In genomic region chr1:161931817-161932216, GRCm38 (mm10) we compare ENCODE assay signal across 30 mouse cellular contexts. TPM values are rescaled to one million over a fixed set of nuclear protein-coding genes. Genes with fewer than 3 reads are reported as not detected.
DNase-seq lines count a peak whose midpoint lies in the region; ATAC-seq lines count a peak whose summit lies in the region.
"Had no signal": no experiment of that assay in that cellular context is flagged by ENCODE, and none has a peak within 500 bp of the region (broad histone marks: within the 10 kb centered on the region; RNA-seq: fewer than 3 reads in every experiment).

No protein-coding gene starts in this region.

- H3K27ac ChIP-seq in heart, embryonic 12.5 days (ENCODE audit: poor library complexity, severe bottlenecking): no peak overlapping the region
- H3K27ac ChIP-seq in limb, embryonic 13.5 days: no peak overlapping the region
- no peak overlapping the region for H3K27ac ChIP-seq in limb, embryonic 10.5 days
- H3K27ac ChIP-seq in hindbrain, embryonic 16.5 days (ENCODE audit: low read depth, low read length): no peak overlapping the region
- H3K27ac ChIP-seq in neural tube, embryonic 15.5 days (replicated peaks): 0 out of 2 replicates have a peak overlapping the region, but pooled peaks have one; percentile 45
- H3K27ac ChIP-seq in intestine, embryonic 15.5 days: no peak overlapping the region
- H3K27ac ChIP-seq: heart, embryonic 15.5 days; liver, embryonic 12.5 days; midbrain, embryonic 10.5 days had no signal

- peak; percentile 66 for DNase-seq in heart, adult 11 months
- DNase-seq in limb, embryonic 10.5 days (ENCODE audit: low spot score): no peak
- DNase-seq: adrenal gland, postnatal 36 days; B cell, adult 2 months; cerebellum, adult 18-20 months; gastrocnemius, postnatal 25 days; heart, postnatal 36 days; kidney, postnatal 25 days; lung, adult 18-20 months; lung, postnatal 10 days; right cerebral cortex, postnatal 14 days; thymus, adult 18-20 months; thymus, postnatal 36 days had no signal

- no peak overlapping the region for H3K9ac ChIP-seq in heart, embryonic 12.5 days
- H3K9ac ChIP-seq in limb, embryonic 13.5 days: no peak overlapping the region
- H3K9ac ChIP-seq in hindbrain, embryonic 16.5 days (ENCODE audit: low read depth, low read length): no peak overlapping the region
- no peak overlapping the region for H3K9ac ChIP-seq in neural tube, embryonic 15.5 days (replicated peaks)
- H3K9ac ChIP-seq in intestine, embryonic 15.5 days: no peak overlapping the region
- H3K9ac ChIP-seq: heart, embryonic 15.5 days; liver, embryonic 12.5 days had no signal

- no peak overlapping the region for H3K4me3 ChIP-seq in heart, embryonic 12.5 days
- H3K4me3 ChIP-seq in limb, embryonic 13.5 days: no peak overlapping the region
- no peak overlapping the region for H3K4me3 ChIP-seq in limb, embryonic 10.5 days
- H3K4me3 ChIP-seq in hindbrain, embryonic 16.5 days (ENCODE audit: low read length): no peak overlapping the region
- H3K4me3 ChIP-seq in neural tube, embryonic 15.5 days (replicated peaks): 0 out of 2 replicates have a peak overlapping the region, but pooled peaks have one; percentile 11
- H3K4me3 ChIP-seq in intestine, embryonic 15.5 days (replicated peaks): no peak overlapping the region
- H3K4me3 ChIP-seq: heart, embryonic 15.5 days; liver, embryonic 12.5 days; midbrain, embryonic 10.5 days had no signal

- ATAC-seq in heart, embryonic 12.5 days (ENCODE audit: insufficient number of reproducible peaks, low FRiP score): no peak
- no peak for ATAC-seq in limb, embryonic 13.5 days (ENCODE audit: low FRiP score, low read depth)
- no peak; the same call in 1 of the 2 replicates for ATAC-seq in hindbrain, embryonic 16.5 days
- peak; percentile 57 for ATAC-seq in neural tube, embryonic 15.5 days (ENCODE audit: low FRiP score)
- ATAC-seq in intestine, embryonic 15.5 days: no peak
- ATAC-seq: forebrain, embryonic 16.5 days; liver, embryonic 12.5 days; Patski had no signal

- H3K4me2 ChIP-seq in heart, embryonic 12.5 days: no peak overlapping the region
- H3K4me2 ChIP-seq in limb, embryonic 13.5 days (replicated peaks): peak overlapping the region; percentile 31
- peak overlapping the region; percentile 28 for H3K4me2 ChIP-seq in hindbrain, embryonic 16.5 days (ENCODE audit: low read length)
- peak overlapping the region; percentile 41 for H3K4me2 ChIP-seq in neural tube, embryonic 15.5 days
- H3K4me2 ChIP-seq in intestine, embryonic 15.5 days (replicated peaks): no peak overlapping the region
- H3K4me2 ChIP-seq: heart, embryonic 15.5 days; liver, embryonic 12.5 days had no signal

- no peaks in the 10 kb centered on the region for H3K4me1 ChIP-seq in heart, embryonic 12.5 days (replicated peaks)
- peaks cover 4% of the 10 kb centered on the region; the same call in 1 of the 2 replicates for H3K4me1 ChIP-seq in limb, embryonic 13.5 days
- no peaks in the 10 kb centered on the region; the same call in 1 of the 2 replicates for H3K4me1 ChIP-seq in limb, embryonic 10.5 days
- H3K4me1 ChIP-seq in hindbrain, embryonic 16.5 days (ENCODE audit: control insufficient read depth, insufficient read depth, low read depth, low read length): no peaks in the 10 kb centered on the region
- peaks cover 16% of the 10 kb centered on the region for H3K4me1 ChIP-seq in neural tube, embryonic 15.5 days
- no peaks in the 10 kb centered on the region for H3K4me1 ChIP-seq in intestine, embryonic 15.5 days (replicated peaks)
- H3K4me1 ChIP-seq: heart, embryonic 15.5 days; liver, embryonic 12.5 days; midbrain, embryonic 10.5 days had no signal

- H3K9me3 ChIP-seq in heart, embryonic 12.5 days (replicated peaks): no peaks in the 10 kb centered on the region
- H3K9me3 ChIP-seq in limb, embryonic 13.5 days: no peaks in the 10 kb centered on the region
- H3K9me3 ChIP-seq in limb, embryonic 10.5 days (replicated peaks): no peaks in the 10 kb centered on the region
- no peaks in the 10 kb centered on the region for H3K9me3 ChIP-seq in hindbrain, embryonic 16.5 days (ENCODE audit: control insufficient read depth, low read length)
- H3K9me3 ChIP-seq in neural tube, embryonic 15.5 days (replicated peaks): no peaks in the 10 kb centered on the region
- H3K9me3 ChIP-seq in intestine, embryonic 15.5 days: no peaks in the 10 kb centered on the region
- H3K9me3 ChIP-seq: G1E; heart, embryonic 15.5 days; liver, embryonic 12.5 days; midbrain, embryonic 10.5 days had no signal

- 89% methylated on average over 10 of the region's 10 CpGs for WGBS in heart, embryonic 12.5 days
- 57% methylated on average over 10 of the region's 10 CpGs for WGBS in limb, embryonic 13.5 days
- WGBS in limb, embryonic 10.5 days: 92% methylated on average over 10 of the region's 10 CpGs
- WGBS in hindbrain, embryonic 16.5 days: 74% methylated on average over 10 of the region's 10 CpGs
- 37% methylated on average over 10 of the region's 10 CpGs for WGBS in neural tube, embryonic 15.5 days
- 83% methylated on average over 10 of the region's 10 CpGs for WGBS in intestine, embryonic 15.5 days

- H3K27me3 ChIP-seq in heart, embryonic 12.5 days (replicated peaks): no peaks in the 10 kb centered on the region
- H3K27me3 ChIP-seq in limb, embryonic 13.5 days: no peaks in the 10 kb centered on the region
- H3K27me3 ChIP-seq in limb, embryonic 10.5 days (ENCODE audit: low read depth, poor library complexity, severe bottlenecking): no peaks in the 10 kb centered on the region
- no peaks in the 10 kb centered on the region for H3K27me3 ChIP-seq in hindbrain, embryonic 16.5 days (replicated peaks; ENCODE audit: control insufficient read depth, insufficient read depth, low read length)
- no peaks in the 10 kb centered on the region for H3K27me3 ChIP-seq in neural tube, embryonic 15.5 days (replicated peaks)
- H3K27me3 ChIP-seq in intestine, embryonic 15.5 days (replicated peaks): no peaks in the 10 kb centered on the region
- H3K27me3 ChIP-seq: CH12.LX; heart, embryonic 15.5 days; liver, embryonic 12.5 days; Patski had no signal

- no peaks in the 10 kb centered on the region for H3K36me3 ChIP-seq in heart, embryonic 12.5 days
- no peaks in the 10 kb centered on the region for H3K36me3 ChIP-seq in limb, embryonic 13.5 days
- no peaks in the 10 kb centered on the region for H3K36me3 ChIP-seq in limb, embryonic 10.5 days
- no peaks in the 10 kb centered on the region for H3K36me3 ChIP-seq in hindbrain, embryonic 16.5 days (ENCODE audit: control insufficient read depth, insufficient read depth, low read length)
- no peaks in the 10 kb centered on the region for H3K36me3 ChIP-seq in neural tube, embryonic 15.5 days
- H3K36me3 ChIP-seq in intestine, embryonic 15.5 days: no peaks in the 10 kb centered on the region
- H3K36me3 ChIP-seq: G1E; heart, embryonic 15.5 days; liver, embryonic 12.5 days; midbrain, embryonic 10.5 days had no signal

RNA-seq across cellular contexts. Expression of gene Pigc, which starts 37.2 kb away (rescaled TPM):
- 22.5 and 23.4 TPM in 2 replicates for polyA plus RNA-seq in heart, embryonic 12.5 days (2016; fragmentation: Nextera tagmentation; extraction: Ambion mirVana)
- 53.9 and 57.3 TPM in 2 replicates for polyA plus RNA-seq in limb, embryonic 13.5 days (2015; fragmentation: Nextera tagmentation; extraction: Ambion mirVana)
- polyA plus RNA-seq in limb, embryonic 10.5 days (2016; fragmentation: Nextera tagmentation; extraction: Ambion mirVana): 31.4 and 39.9 TPM in 2 replicates
- polyA plus RNA-seq in hindbrain, embryonic 16.5 days (2015; fragmentation: Nextera tagmentation; extraction: Ambion mirVana): 36.2 and 37.1 TPM in 2 replicates
- 33.8 and 35.5 TPM in 2 replicates for polyA plus RNA-seq in neural tube, embryonic 15.5 days (2015; fragmentation: Nextera tagmentation; extraction: Ambion mirVana)
- 32.8 and 34.5 TPM in 2 replicates for polyA plus RNA-seq in intestine, embryonic 15.5 days (2015; fragmentation: Nextera tagmentation; extraction: Ambion mirVana)

RNA-seq across cellular contexts. Expression of gene 4930558K02Rik, which starts 47.6 kb away (rescaled TPM):
- polyA plus RNA-seq in heart, embryonic 12.5 days (2016; fragmentation: Nextera tagmentation; extraction: Ambion mirVana): not detected in 2 replicates
- polyA plus RNA-seq in limb, embryonic 13.5 days (2015; fragmentation: Nextera tagmentation; extraction: Ambion mirVana): 0.26 TPM in 1 of 2 replicates, not detected in the other
- polyA plus RNA-seq in limb, embryonic 10.5 days (2016; fragmentation: Nextera tagmentation; extraction: Ambion mirVana): not detected in 2 replicates
- polyA plus RNA-seq in hindbrain, embryonic 16.5 days (2015; fragmentation: Nextera tagmentation; extraction: Ambion mirVana): 0.25 TPM in 1 of 2 replicates, not detected in the other
- polyA plus RNA-seq in neural tube, embryonic 15.5 days (2015; fragmentation: Nextera tagmentation; extraction: Ambion mirVana): 0.20 and 0.24 TPM in 2 replicates
- polyA plus RNA-seq in intestine, embryonic 15.5 days (2015; fragmentation: Nextera tagmentation; extraction: Ambion mirVana): not detected in 2 replicates
- polyA plus RNA-seq: embryonic facial prominence, embryonic 14.5 days; forebrain, embryonic 16.5 days; G1E; heart, embryonic 15.5 days; intestine, embryonic 14.5 days; kidney, embryonic 14.5 days; limb, embryonic 11.5 days; liver, embryonic 12.5 days; midbrain, embryonic 10.5 days; Patski; stomach, embryonic 14.5 days had no signal

RNA-seq across cellular contexts. Expression of gene Suco, which starts 55.3 kb away (rescaled TPM):
- polyA plus RNA-seq in heart, embryonic 12.5 days (2016; fragmentation: Nextera tagmentation; extraction: Ambion mirVana): 26.2 and 28.2 TPM in 2 replicates
- 29.3 and 40.2 TPM in 2 replicates for polyA plus RNA-seq in limb, embryonic 13.5 days (2015; fragmentation: Nextera tagmentation; extraction: Ambion mirVana)
- polyA plus RNA-seq in limb, embryonic 10.5 days (2016; fragmentation: Nextera tagmentation; extraction: Ambion mirVana): 25.6 and 30.3 TPM in 2 replicates
- 17.5 and 20.1 TPM in 2 replicates for polyA plus RNA-seq in hindbrain, embryonic 16.5 days (2015; fragmentation: Nextera tagmentation; extraction: Ambion mirVana)
- 17.4 and 22.2 TPM in 2 replicates for polyA plus RNA-seq in neural tube, embryonic 15.5 days (2015; fragmentation: Nextera tagmentation; extraction: Ambion mirVana)
- 14.0 and 21.9 TPM in 2 replicates for polyA plus RNA-seq in intestine, embryonic 15.5 days (2015; fragmentation: Nextera tagmentation; extraction: Ambion mirVana)

Comparison
In these comparisons a context has a peak if more than half of its experiments do, and no peak if none do; other contexts are left out.
1. H3K4me2 ChIP-seq: peak in limb, embryonic 13.5 days (single experiment), hindbrain, embryonic 16.5 days (single experiment) and neural tube, embryonic 15.5 days (single experiment); none in heart, embryonic 12.5 days (single experiment) and intestine, embryonic 15.5 days (single experiment).